Mouse (Mus musculus): ENCODE results near the gene Gm9821. TPM values are rescaled to one million over a fixed set of nuclear protein-coding genes. Genes with fewer than 3 reads are reported as not detected.

The Gm9821 gene
- total RNA-seq, 2 experiments from 2014 or later, result not detected

GRCm38 (mm10) chr2:91964610-91965204, 19.2 kb downstream of the Gm9821 start:
- ATAC-seq (replicated peaks; ENCODE audit: low FRiP score, poor library complexity, severe bottlenecking), result no peak

- no peak for ATAC-seq (replicated peaks; ENCODE audit: low FRiP score, poor library complexity, severe bottlenecking)
Measured at GRCm38 (mm10) chr2:91965417-91965816, 19.9 kb downstream of the Gm9821 start.

DNA sequence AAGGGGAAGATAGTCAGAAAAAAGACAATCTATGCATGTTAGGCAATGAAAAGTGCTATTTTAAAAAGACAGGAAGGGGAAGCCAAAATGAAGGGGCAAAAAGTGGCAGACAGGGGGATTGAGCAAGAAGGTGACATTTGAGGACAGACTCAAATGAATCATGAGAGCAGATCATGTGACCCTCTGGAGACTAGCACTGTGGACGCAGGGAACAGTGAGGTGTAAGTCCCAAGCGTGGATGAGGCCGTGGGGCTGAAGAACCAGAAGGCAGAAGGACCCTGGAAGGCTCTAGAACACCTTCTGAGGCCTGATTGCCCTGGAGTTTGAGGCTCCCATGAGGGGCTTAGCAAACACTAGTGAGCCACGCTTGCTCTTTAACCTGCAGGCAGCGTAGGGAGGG, 20.9 kb downstream of the Gm9821 start:
- no peak for ATAC-seq (replicated peaks; ENCODE audit: low FRiP score, poor library complexity, severe bottlenecking)

GRCm38 (mm10) chr2:91967962-91968361, 22.5 kb downstream of the Gm9821 start:
- no peak for ATAC-seq (replicated peaks; ENCODE audit: low FRiP score, poor library complexity, severe bottlenecking)

DNA sequence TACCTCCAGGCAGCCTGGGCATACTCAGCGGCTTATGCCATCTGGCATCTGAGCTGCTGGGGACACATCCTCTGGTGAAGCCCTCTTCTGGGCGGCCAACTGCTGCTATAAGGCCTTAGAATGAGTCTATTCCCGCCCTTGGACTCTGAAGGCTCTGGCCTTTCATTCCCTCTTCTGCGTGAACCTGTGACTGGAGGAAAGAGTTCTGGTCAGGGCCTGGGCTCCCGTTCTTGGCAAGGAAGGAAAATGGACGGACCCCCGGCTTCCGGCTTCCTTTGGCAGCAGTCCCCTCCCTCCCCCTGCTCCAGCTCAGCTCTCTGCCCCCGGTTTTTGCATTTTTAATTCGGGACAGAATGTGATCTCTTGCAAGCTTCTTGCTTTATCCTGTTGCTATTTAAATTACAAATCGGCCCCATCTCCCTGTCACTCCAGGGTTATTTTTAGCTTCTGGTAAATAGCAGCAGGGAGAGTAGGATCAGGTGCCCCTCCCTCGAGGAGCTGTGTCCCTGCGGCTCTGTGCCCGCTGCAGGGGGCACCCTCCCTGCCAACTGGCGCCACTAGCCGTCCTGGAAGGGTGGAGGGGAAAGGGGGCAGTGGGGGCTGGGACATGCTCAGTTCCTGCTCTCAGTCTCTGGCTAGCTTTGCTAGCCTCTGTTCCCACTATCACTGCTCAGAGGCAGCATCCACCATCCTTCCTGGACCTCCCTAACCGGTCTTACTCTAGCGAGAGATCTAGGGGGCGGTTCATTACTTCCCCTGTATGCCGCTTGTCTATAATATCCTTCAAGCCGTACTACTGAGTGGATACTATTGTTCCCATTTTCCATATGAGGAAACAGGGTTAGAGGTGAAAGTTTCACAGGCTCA, 26.0 kb downstream of the Gm9821 start:
- ATAC-seq (replicated peaks; ENCODE audit: low FRiP score, poor library complexity, severe bottlenecking), result no peak

DNA sequence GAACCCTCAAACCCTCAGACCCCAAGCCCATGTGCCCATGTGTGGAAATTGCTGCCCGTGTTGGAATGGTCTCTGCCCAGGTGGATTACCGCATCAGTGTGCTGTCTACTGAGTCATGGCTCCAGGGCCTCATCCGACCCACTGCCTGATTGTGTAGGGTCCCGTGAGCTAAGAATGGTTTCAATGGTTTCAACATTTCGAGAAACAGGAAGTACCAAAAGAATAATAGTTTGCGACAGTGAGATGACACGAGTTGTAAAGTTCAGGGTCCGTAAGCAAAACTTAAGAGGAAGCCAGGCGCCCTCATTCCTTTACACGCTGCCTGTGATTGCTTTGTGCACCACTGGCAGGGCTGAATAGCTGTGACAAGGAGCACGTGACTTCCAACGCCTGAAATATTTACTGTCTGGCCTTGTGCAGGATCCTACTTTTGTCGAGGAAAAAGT, 26.6 kb downstream of the Gm9821 start:
- no peak for ATAC-seq (replicated peaks; ENCODE audit: low FRiP score, poor library complexity, severe bottlenecking)

- no peak for ATAC-seq (replicated peaks; ENCODE audit: low FRiP score, poor library complexity, severe bottlenecking)
Measured at GRCm38 (mm10) chr2:91973416-91974135, 28.1 kb downstream of the Gm9821 start.

DNA sequence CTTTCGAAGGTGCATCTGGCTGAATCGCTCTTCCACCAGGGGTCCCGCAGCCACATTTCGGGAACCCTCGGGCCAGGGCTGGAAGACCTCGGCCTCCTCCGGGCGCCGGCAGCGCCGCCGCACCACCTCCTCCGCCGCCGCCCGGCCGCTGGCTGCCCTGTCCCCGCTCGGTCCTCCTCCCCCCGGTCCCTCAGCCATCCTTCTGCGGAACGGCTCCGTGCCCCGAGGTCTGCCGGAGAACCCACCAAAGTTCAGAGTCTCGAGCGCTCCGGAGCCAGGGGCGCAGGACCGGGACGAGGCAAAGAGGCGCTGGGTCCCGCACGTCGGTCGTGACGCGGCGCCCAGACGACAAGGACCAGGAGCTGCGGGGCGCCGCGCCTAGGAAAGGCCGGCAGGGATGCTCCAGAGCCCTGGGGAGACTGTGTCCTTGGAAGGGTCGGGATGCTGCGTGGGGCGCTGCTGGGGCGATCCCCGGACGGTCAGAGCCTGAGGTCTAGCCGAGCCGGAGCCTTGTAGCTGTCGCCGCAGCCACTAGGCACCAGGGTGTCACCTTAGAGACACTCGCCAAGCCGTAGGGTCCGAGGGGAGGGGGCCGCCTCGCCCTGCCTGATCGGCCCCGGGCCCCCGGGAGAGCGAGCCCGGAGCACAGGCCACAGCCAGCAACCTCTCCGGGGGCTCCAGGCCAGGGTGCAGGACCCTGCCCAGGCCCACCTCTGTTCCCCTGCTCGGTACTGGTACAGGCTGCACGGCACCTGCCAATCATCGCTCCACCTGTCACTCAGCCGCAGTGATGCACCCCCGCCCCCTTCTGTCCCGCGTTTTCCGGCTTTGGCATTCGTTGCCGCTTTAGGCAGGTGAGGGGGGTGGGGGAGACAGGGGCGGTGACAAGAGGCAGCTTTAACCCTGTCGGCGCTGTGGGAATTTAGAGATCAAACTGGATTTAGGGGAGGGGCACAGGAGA, 30.4 kb downstream of the Gm9821 start, which contains the start of gene Dgkz:
TSS of gene Dgkz (minus strand) at position 284 of the 961 bp plus-strand sequence.
- ATAC-seq (replicated peaks; ENCODE audit: low FRiP score, poor library complexity, severe bottlenecking), result no peak

GRCm38 (mm10) chr2:91977960-91978359, 32.5 kb downstream of the Gm9821 start:
- ATAC-seq (replicated peaks; ENCODE audit: low FRiP score, poor library complexity, severe bottlenecking), result no peak

DNA sequence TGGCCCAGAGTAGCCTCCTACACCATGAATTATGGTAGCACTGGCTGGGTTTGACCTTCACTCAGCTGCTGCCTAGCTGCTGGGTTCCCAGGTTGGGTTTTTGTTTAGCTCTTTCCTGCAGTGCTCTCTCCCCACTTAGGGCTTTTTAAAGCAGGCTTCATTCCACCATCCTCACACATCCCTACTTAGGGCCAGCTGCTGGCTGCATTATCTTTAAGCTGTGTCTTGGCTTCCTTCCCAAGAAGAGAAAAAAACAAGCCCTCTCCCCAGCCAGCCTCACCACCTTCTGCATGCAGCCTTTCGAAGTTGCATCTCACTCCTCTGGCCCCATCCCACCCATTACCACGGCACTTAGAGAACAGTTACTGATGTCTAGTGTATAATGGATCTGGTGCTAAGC, 33.0 kb downstream of the Gm9821 start:
- no peak for ATAC-seq (replicated peaks; ENCODE audit: low FRiP score, poor library complexity, severe bottlenecking)

DNA sequence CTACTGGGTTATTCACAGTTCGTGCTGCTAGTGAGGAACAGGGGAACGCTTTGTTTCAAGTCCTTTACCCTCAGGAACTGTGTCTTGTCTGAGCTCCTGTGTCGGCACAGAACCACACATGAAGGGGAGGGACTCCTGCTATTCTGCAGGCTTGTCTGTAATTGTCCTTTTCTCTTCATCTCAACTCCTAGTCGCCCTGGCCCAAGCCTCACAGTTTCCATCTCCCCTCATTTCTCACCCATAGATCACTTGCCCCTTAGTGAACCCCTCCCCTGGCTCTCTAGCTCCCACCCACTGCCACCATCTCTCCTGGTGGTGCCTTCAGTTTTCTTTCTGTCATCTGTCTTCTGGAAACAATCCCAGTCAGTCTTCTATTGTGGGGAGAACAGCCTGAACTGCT, 34.7 kb downstream of the Gm9821 start:
- ATAC-seq (replicated peaks; ENCODE audit: low FRiP score, poor library complexity, severe bottlenecking), result no peak

DNA sequence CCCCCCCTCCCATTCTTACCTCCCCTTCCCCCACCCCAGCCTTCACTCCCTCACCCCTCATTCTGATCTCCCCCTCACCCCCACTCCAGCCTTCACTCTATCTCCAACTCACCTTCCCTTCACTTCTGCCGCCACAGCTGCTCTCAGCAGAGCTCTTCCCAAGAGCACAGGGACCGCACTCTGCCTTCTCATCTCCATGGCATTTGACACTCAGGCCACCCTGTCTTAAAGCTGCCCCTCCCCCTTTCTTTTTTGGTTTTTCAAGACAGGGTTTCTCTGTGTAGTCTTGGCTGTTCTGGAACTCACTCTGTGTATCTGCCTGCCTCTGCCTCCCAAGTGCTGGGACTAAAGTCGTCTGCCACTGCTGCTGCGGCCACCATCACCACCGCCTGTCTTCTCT, 35.3 kb downstream of the Gm9821 start:
- ATAC-seq (replicated peaks; ENCODE audit: low FRiP score, poor library complexity, severe bottlenecking), result no peak

GRCm38 (mm10) chr2:91984439-91984838, 38.9 kb downstream of the Gm9821 start:
- no peak for ATAC-seq (replicated peaks; ENCODE audit: low FRiP score, poor library complexity, severe bottlenecking)

DNA sequence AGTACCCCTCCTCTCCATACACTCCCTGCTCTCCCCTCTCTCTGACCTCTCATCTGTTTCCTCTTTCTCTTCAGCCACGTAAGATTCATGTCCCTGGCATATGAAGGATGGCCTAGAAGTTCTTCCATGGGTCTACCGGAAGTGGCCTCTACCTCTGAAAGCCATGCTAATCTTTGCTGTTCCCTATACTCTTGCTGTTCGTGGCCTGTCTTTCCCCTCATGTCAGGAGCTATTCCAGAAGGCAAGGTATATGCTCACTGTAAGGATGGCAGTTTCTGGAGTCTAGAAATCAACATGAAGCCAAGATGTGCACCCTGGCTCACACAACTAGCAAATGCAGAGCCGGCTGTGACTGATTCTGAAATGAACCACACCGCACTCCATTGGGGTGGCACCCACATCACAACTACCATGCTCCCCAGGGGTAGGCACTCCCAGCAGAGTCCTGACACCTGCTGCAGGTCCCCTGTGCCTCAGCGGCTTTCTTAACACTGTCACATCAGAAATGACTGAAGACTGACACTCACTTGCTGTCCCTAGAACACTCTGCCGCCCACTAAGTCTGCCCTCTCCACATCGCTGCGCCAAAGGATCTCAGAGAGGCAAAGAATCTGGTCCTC, 39.5 kb downstream of the Gm9821 start:
- ATAC-seq (replicated peaks; ENCODE audit: low FRiP score, poor library complexity, severe bottlenecking), result no peak

DNA sequence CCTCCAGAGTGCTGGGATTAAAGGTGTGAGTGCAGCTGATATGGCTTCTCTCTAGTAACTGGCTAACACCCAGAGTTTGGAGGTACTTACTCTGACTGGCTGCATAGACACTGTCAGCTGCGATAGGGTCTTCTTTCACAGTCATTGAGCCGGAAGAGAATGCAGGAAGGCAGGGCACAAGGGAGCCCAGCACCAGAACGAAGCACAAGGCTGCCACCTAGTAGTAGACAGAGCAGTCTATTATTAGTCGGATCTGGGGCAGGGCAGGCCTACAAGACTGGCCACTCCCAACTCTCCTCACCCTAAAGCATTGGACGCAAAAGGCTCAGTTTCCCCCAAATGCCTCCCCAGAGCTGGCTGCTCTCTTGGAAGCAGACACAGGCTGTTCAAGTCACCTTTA, 40.6 kb downstream of the Gm9821 start:
- ATAC-seq (replicated peaks; ENCODE audit: low FRiP score, poor library complexity, severe bottlenecking), result no peak

- peak; percentile 55 for ATAC-seq (replicated peaks; ENCODE audit: low FRiP score, poor library complexity, severe bottlenecking)
Measured at GRCm38 (mm10) chr2:91987542-91987941, 42.0 kb downstream of the Gm9821 start.

- no peak for ATAC-seq (replicated peaks; ENCODE audit: low FRiP score, poor library complexity, severe bottlenecking)
Measured at GRCm38 (mm10) chr2:91989750-91990149, 44.2 kb downstream of the Gm9821 start.

DNA sequence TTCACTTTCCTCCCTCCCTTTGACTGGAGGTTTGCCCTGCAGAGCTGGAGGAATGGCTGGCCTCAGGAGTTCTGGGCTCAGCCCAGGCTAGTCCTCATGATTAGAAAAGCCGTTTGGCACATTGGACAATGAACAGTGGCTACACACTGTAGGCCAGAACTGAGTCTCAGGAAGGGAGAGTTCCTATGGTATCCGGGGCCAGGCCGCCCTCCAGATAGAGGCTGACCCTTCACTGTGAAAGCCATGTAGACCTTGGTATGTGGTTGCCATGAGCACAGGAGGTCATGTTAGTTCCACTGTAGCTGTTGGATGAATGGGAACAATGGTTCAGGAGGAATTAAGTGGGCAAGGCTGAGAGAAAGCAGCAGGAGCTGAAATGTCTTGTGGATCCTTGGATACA, 47.9 kb downstream of the Gm9821 start:
- no peak for ATAC-seq (replicated peaks; ENCODE audit: low FRiP score, poor library complexity, severe bottlenecking)

DNA sequence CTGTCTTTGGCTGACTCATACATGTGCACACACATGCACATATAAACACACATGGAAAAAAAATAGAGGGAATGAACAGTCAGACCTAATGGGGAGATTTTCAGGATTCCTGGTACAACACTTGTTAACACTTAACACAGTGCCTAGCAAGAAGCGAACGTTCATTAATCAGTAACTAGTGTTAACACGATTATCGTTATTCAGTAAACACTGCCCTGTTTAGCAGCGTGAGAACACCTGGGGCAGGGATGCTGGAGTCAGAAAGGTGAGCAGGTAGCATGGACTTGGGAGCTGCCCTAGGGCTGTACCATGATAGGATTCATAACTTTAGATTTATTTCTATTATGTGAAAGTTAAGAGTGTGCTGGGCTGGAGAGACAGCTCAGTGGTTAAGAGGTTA, 50.5 kb downstream of the Gm9821 start:
- no peak for ATAC-seq (replicated peaks; ENCODE audit: low FRiP score, poor library complexity, severe bottlenecking)

All from erythroblast, adult 5-6 weeks (primary cell).